In the genomic region with DNA sequence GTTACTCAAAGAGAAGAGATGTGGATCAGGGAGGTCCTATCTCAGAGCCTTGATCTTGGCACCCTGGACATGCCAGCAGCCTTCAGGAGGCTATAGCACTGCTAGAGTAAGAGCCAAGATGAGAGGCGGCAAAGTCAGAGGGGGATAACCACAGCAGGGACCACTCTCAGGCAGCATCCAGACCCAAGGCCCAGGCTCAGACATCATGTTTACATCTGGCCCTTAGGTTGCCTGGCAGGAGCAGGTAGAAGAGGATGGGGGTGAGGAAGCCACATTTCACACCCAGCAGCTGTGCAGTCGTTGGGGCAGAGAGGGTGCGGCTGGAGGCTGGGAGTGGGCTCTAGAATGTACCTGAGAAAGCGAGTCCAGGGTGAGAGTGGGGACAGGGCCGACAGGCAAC, we compare ENCODE assay signal across 9 mouse cellular contexts. TPM values are rescaled to one million over a fixed set of nuclear protein-coding genes. Genes with fewer than 3 reads are reported as not detected.
DNase-seq lines count a peak whose midpoint lies in the region; ATAC-seq and TF ChIP-seq lines count a peak whose summit lies in the region.
"Had no signal": no experiment of that assay in that cellular context is flagged by ENCODE, and none has a peak within 500 bp of the region (broad histone marks: within the 10 kb centered on the region; RNA-seq: fewer than 3 reads in every experiment).

No protein-coding gene starts in this region.

- no peak for DNase-seq in heart, adult 18-20 months
- DNase-seq in midbrain, embryonic 10.5 days (ENCODE audit: low spot score), result no peak
- DNase-seq in heart, postnatal 0 days (ENCODE audit: low spot score), result no peak
- no peak for DNase-seq in neural tube, embryonic 11.5 days (ENCODE audit: low spot score)
- DNase-seq in layer of hippocampus, adult 11-12 months (ENCODE audit: low spot score), result no peak
- no peak for DNase-seq in frontal cortex, adult 2 months (ENCODE audit: extremely low spot score in 1 of 2, low spot score in 1 of 2)

- no peaks in the 10 kb centered on the region for H3K9me3 ChIP-seq in heart, embryonic 11.5 days (replicated peaks; ENCODE audit: control insufficient read depth, low read length)
- H3K9me3 ChIP-seq in midbrain, embryonic 10.5 days (replicated peaks), result no peaks in the 10 kb centered on the region
- H3K9me3 ChIP-seq in midbrain, embryonic 15.5 days, result no peaks in the 10 kb centered on the region
- H3K9me3 ChIP-seq in heart, postnatal 0 days (replicated peaks; ENCODE audit: control insufficient read depth, low read length), result no peaks in the 10 kb centered on the region
- no peaks in the 10 kb centered on the region for H3K9me3 ChIP-seq in neural tube, embryonic 11.5 days (ENCODE audit: control insufficient read depth, low read length)

- WGBS in heart, embryonic 11.5 days (ENCODE audit: insufficient replicate concordance), result 47% methylated on average over 5 of the region's 5 CpGs
- WGBS in midbrain, embryonic 10.5 days, result 41% methylated on average over 5 of the region's 5 CpGs
- 57% methylated on average over 5 of the region's 5 CpGs for WGBS in midbrain, embryonic 15.5 days
- WGBS in heart, postnatal 0 days, result 70% methylated on average over 5 of the region's 5 CpGs
- WGBS in neural tube, embryonic 11.5 days, result 35% methylated on average over 5 of the region's 5 CpGs

- peaks cover 14% of the 10 kb centered on the region for H3K36me3 ChIP-seq in heart, embryonic 11.5 days (ENCODE audit: control insufficient read depth, insufficient read depth, low read length)
- peaks cover 48% of the 10 kb centered on the region for H3K36me3 ChIP-seq in midbrain, embryonic 10.5 days
- peaks cover 14% of the 10 kb centered on the region; the same call in 1 of the 2 replicates for H3K36me3 ChIP-seq in midbrain, embryonic 15.5 days (replicated peaks)
- peaks cover 53% of the 10 kb centered on the region for H3K36me3 ChIP-seq in heart, postnatal 0 days (replicated peaks; ENCODE audit: control insufficient read depth, insufficient read depth, low read length)
- H3K36me3 ChIP-seq in neural tube, embryonic 11.5 days (ENCODE audit: control insufficient read depth, insufficient read depth, low read length), result peaks cover 9% of the 10 kb centered on the region; the same call in 1 of the 2 replicates

- ATAC-seq in heart, embryonic 11.5 days (replicated peaks; ENCODE audit: insufficient number of reproducible peaks, low FRiP score, low TSS enrichment), result no peak
- ATAC-seq in midbrain, embryonic 15.5 days (replicated peaks), result no peak
- no peak for ATAC-seq in heart, postnatal 0 days (ENCODE audit: insufficient read depth, low read depth)
- no peak for ATAC-seq in neural tube, embryonic 11.5 days (ENCODE audit: insufficient read depth, low FRiP score, low TSS enrichment)

- H3K4me2 ChIP-seq in heart, embryonic 11.5 days, result no peak overlapping the region; the same call in 1 of the 2 replicates
- H3K4me2 ChIP-seq in midbrain, embryonic 15.5 days, result no peak overlapping the region
- no peak overlapping the region for H3K4me2 ChIP-seq in heart, postnatal 0 days (ENCODE audit: low read depth, low read length)
- H3K4me2 ChIP-seq in neural tube, embryonic 11.5 days (ENCODE audit: low read depth), result peak overlapping the region; percentile 45

- TF ChIP-seq EP300 in heart, postnatal 0 days (IDR thresholded peaks at IDR 0.05; ENCODE audit: low read depth), result no peak

- no peak overlapping the region for H3K4me3 ChIP-seq in heart, embryonic 11.5 days (ENCODE audit: low read depth, low read length)
- peak overlapping the region; percentile 57 for H3K4me3 ChIP-seq in midbrain, embryonic 10.5 days
- no peak overlapping the region for H3K4me3 ChIP-seq in midbrain, embryonic 15.5 days
- no peak overlapping the region for H3K4me3 ChIP-seq in heart, postnatal 0 days (ENCODE audit: low read depth, low read length)
- no peak overlapping the region for H3K4me3 ChIP-seq in neural tube, embryonic 11.5 days (ENCODE audit: low read depth, low read length)
- H3K4me3 ChIP-seq: left cerebral cortex, adult 2 months had no signal

- H3K27ac ChIP-seq in heart, embryonic 11.5 days (ENCODE audit: low read depth, low read length), result peak overlapping the region; percentile 59
- peak overlapping the region; percentile 98 for H3K27ac ChIP-seq in midbrain, embryonic 10.5 days (replicated peaks)
- H3K27ac ChIP-seq in midbrain, embryonic 15.5 days, result no peak overlapping the region
- peak overlapping the region; percentile 76 for H3K27ac ChIP-seq in heart, postnatal 0 days (ENCODE audit: low read depth)
- H3K27ac ChIP-seq in neural tube, embryonic 11.5 days (ENCODE audit: low read depth, low read length), result no peak overlapping the region
- H3K27ac ChIP-seq: left cerebral cortex, adult 2 months had no signal

- peaks cover 10% of the 10 kb centered on the region; the same call in 1 of the 2 replicates for H3K27me3 ChIP-seq in heart, embryonic 11.5 days (ENCODE audit: control insufficient read depth, insufficient read depth, low read length)
- H3K27me3 ChIP-seq in midbrain, embryonic 10.5 days (ENCODE audit: low read depth, poor library complexity, severe bottlenecking), result peaks cover 27% of the 10 kb centered on the region
- H3K27me3 ChIP-seq in midbrain, embryonic 15.5 days (replicated peaks), result no peaks in the 10 kb centered on the region
- H3K27me3 ChIP-seq in heart, postnatal 0 days (ENCODE audit: control insufficient read depth, insufficient read depth, low read length), result no peaks in the 10 kb centered on the region
- H3K27me3 ChIP-seq in neural tube, embryonic 11.5 days (ENCODE audit: control insufficient read depth, insufficient read depth, low read length), result no peaks in the 10 kb centered on the region

- H3K4me1 ChIP-seq in heart, embryonic 11.5 days (ENCODE audit: control insufficient read depth, insufficient read depth, low read length), result peaks cover 41% of the 10 kb centered on the region
- peaks cover 43% of the 10 kb centered on the region for H3K4me1 ChIP-seq in midbrain, embryonic 10.5 days
- peaks cover 21% of the 10 kb centered on the region for H3K4me1 ChIP-seq in midbrain, embryonic 15.5 days
- peaks cover 22% of the 10 kb centered on the region for H3K4me1 ChIP-seq in heart, postnatal 0 days (ENCODE audit: control insufficient read depth, insufficient read depth)
- peaks cover 32% of the 10 kb centered on the region for H3K4me1 ChIP-seq in neural tube, embryonic 11.5 days (ENCODE audit: control insufficient read depth, insufficient read depth, low read length)

- no peak for TF ChIP-seq CTCF in heart, postnatal 0 days (IDR thresholded peaks at IDR 0.05; ENCODE audit: low read depth)

- H3K9ac ChIP-seq in heart, embryonic 11.5 days (ENCODE audit: low read depth, low read length), result 0 out of 2 replicates have a peak overlapping the region, but pooled peaks have one; percentile 10
- no peak overlapping the region for H3K9ac ChIP-seq in midbrain, embryonic 15.5 days
- no peak overlapping the region for H3K9ac ChIP-seq in heart, postnatal 0 days (replicated peaks; ENCODE audit: low read depth, low read length)
- peak overlapping the region; percentile 6; the same call in 1 of the 2 replicates for H3K9ac ChIP-seq in neural tube, embryonic 11.5 days (ENCODE audit: low read length)

RNA-seq across cellular contexts. Expression of gene Kcnh2, which starts 30.5 kb away (rescaled TPM):
- 19.4 and 20.8 TPM in 2 replicates for polyA plus RNA-seq in heart, embryonic 11.5 days (2014; fragmentation: Nextera tagmentation; extraction: Ambion mirVana)
- 10 to 100 TPM; 52.6 to 61.1 TPM for total RNA-seq in heart, adult 18-20 months (2021)
- 27.1 and 35.3 TPM in 2 replicates for polyA plus RNA-seq in midbrain, embryonic 10.5 days (2016; fragmentation: Nextera tagmentation; extraction: Ambion mirVana)
- polyA plus RNA-seq in midbrain, embryonic 15.5 days (2015; fragmentation: Nextera tagmentation; extraction: Ambion mirVana), result 11.8 and 13.9 TPM in 2 replicates
- total RNA-seq in heart, postnatal 0 days (2014; rRNA removed; ENCODE audit: low replicate concordance), result 86.1 and 120 TPM in 2 replicates
- polyA plus RNA-seq in heart, postnatal 0 days (2015; fragmentation: Nextera tagmentation; extraction: Ambion mirVana), result 29.4 and 32.1 TPM in 2 replicates
- 16.5 and 18.6 TPM in 2 replicates for polyA plus RNA-seq in neural tube, embryonic 11.5 days (2014; fragmentation: Nextera tagmentation; extraction: Ambion mirVana)
- 65.0 and 65.8 TPM in 2 replicates for polyA plus RNA-seq in frontal cortex, adult 2 months (2012; rRNA removed)

RNA-seq across cellular contexts. Expression of gene Nos3, which starts 43.7 kb away (rescaled TPM):
- polyA plus RNA-seq in heart, embryonic 11.5 days (2014; fragmentation: Nextera tagmentation; extraction: Ambion mirVana), result 21.5 and 30.4 TPM in 2 replicates
- 10 to 100 TPM; 21.8 to 22.6 TPM for total RNA-seq in heart, adult 18-20 months (2021)
- polyA plus RNA-seq in midbrain, embryonic 10.5 days (2016; fragmentation: Nextera tagmentation; extraction: Ambion mirVana), result 7.9 and 9.3 TPM in 2 replicates
- 10.9 and 11.9 TPM in 2 replicates for polyA plus RNA-seq in midbrain, embryonic 15.5 days (2015; fragmentation: Nextera tagmentation; extraction: Ambion mirVana)
- total RNA-seq in heart, postnatal 0 days (2014; rRNA removed; ENCODE audit: low replicate concordance), result 50.9 and 52.1 TPM in 2 replicates
- polyA plus RNA-seq in heart, postnatal 0 days (2015; fragmentation: Nextera tagmentation; extraction: Ambion mirVana), result 21.1 and 25.6 TPM in 2 replicates
- 6.1 and 6.7 TPM in 2 replicates for polyA plus RNA-seq in neural tube, embryonic 11.5 days (2014; fragmentation: Nextera tagmentation; extraction: Ambion mirVana)
- polyA plus RNA-seq in frontal cortex, adult 2 months (2012; rRNA removed), result 10.1 and 10.7 TPM in 2 replicates

Comparison
In these comparisons a context has a peak if more than half of its experiments do, and no peak if none do; other contexts are left out.
1. H3K27ac ChIP-seq: peak in heart, embryonic 11.5 days (single experiment), midbrain, embryonic 10.5 days (single experiment) and heart, postnatal 0 days (single experiment); none in midbrain, embryonic 15.5 days (single experiment) and neural tube, embryonic 11.5 days (single experiment).
2. H3K9ac ChIP-seq: peak in heart, embryonic 11.5 days (single experiment) and neural tube, embryonic 11.5 days (single experiment); none in midbrain, embryonic 15.5 days (single experiment) and heart, postnatal 0 days (single experiment).